Mouse (Mus musculus): ENCODE data around the gene Slc6a15.

Slc6a15 gene

GRCm38 (mm10) chr10:103367371-103368295 lies at the start of gene Slc6a15:
TSS of gene Slc6a15 (plus strand) at chr10:103367783.
- DNase-seq (ENCODE audit: low spot score in 2 of 2) = no peak

GRCm38 (mm10) chr10:103321941-103322340 lies 45.6 kb upstream of the Slc6a15 start:
- no peak for DNase-seq (ENCODE audit: low spot score in 2 of 2)

- no peak for DNase-seq (ENCODE audit: low spot score in 2 of 2)
Measured at GRCm38 (mm10) chr10:103323386-103323785, 44.2 kb upstream of the Slc6a15 start.

GRCm38 (mm10) chr10:103334306-103334705 lies 33.3 kb upstream of the Slc6a15 start:
- DNase-seq (ENCODE audit: low spot score in 2 of 2) = no peak

GRCm38 (mm10) chr10:103339928-103340327 lies 27.7 kb upstream of the Slc6a15 start:
- no peak for DNase-seq (ENCODE audit: low spot score in 2 of 2)

- DNase-seq (ENCODE audit: low spot score in 2 of 2) = no peak
Measured at GRCm38 (mm10) chr10:103346797-103347196, 20.8 kb upstream of the Slc6a15 start.

- DNase-seq (ENCODE audit: low spot score in 2 of 2) = no peak
Measured at GRCm38 (mm10) chr10:103368296-103369080, 905 bp downstream of the Slc6a15 start.

GRCm38 (mm10) chr10:103369081-103369420 lies 1.5 kb downstream of the Slc6a15 start:
- no peak for DNase-seq (ENCODE audit: low spot score in 2 of 2)

GRCm38 (mm10) chr10:103402171-103402570 lies 34.6 kb downstream of the Slc6a15 start:
- no peak for DNase-seq (ENCODE audit: low spot score in 2 of 2)

- no peak for DNase-seq (ENCODE audit: low spot score in 2 of 2)
Measured at GRCm38 (mm10) chr10:103427717-103428116, 60.1 kb downstream of the Slc6a15 start.

GRCm38 (mm10) chr10:103442588-103442987 lies 75.0 kb downstream of the Slc6a15 start:
- no peak for DNase-seq (ENCODE audit: low spot score in 2 of 2)

- DNase-seq (ENCODE audit: low spot score in 2 of 2) = no peak
Measured at GRCm38 (mm10) chr10:103443070-103443469, 75.5 kb downstream of the Slc6a15 start.

- no peak for DNase-seq (ENCODE audit: low spot score in 2 of 2)
Measured at GRCm38 (mm10) chr10:103448340-103448739, 80.8 kb downstream of the Slc6a15 start.

- no peak for DNase-seq (ENCODE audit: low spot score in 2 of 2)
Measured at GRCm38 (mm10) chr10:103457896-103458295, 90.3 kb downstream of the Slc6a15 start.
